Mouse (Mus musculus): ENCODE results near the gene Gm26920. TPM values are rescaled to one million over a fixed set of nuclear protein-coding genes. Genes with fewer than 3 reads are reported as not detected.

The Gm26920 gene
- polyA plus RNA-seq, 1 experiment from 2014 or later: 1.7 TPM

DNA sequence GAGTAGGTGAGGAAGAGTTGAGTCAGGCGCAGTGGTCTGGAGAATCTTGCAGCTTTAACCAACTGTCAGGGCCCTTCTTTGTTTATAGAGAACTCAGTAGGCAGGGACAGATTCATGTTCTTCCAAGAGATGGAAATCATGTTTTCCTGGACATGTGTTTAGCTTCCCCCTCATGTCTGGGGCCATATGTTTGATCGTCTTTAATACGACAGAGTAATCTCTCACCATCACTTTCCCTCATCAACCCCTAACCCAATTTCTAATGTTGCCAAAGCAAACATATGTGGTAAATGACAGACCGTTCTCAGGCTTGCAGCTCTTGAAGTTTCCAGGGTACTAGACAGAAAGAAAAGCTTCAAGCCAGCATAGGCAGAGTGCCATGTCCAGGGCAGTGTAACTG lies 42.1 kb downstream of the Gm26920 start:
- ATAC-seq: no peak
- no peak overlapping the region for H3K27ac ChIP-seq
- H3K4me2 ChIP-seq: no peak overlapping the region

DNA sequence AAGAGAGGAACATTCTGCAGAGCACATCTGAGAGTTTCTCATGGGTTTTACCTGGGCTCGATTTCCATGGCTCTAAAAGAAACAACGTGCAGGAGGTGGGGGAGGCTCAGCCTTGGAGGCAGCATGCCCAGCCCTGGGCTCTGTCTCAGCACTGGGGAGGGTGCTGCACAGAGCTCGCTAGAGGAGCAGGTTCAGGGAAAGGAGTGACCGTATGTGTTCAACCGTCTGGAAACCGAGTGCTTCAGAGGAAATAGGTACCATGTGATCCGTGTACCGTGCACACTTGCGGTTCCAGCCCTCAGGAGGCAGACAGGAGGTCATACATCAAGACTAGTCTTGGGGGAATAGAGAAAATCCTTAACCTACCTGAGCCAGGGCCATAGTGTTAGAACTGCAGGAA lies 45.9 kb downstream of the Gm26920 start:
- Histone ChIP-seq H3K9ac (no peak overlapping the region), H3K9me3 (replicated peaks) (no peaks in the 10 kb centered on the region), H3K36me3 (ENCODE audit: poor library complexity, severe bottlenecking) (peaks cover 9% of the 10 kb centered on the region; the same call in 1 of the 2 replicates), H3K4me1 (no peaks in the 10 kb centered on the region), H3K4me3 (no peak overlapping the region), H3K4me2 (no peak overlapping the region), H3K27me3 (no peaks in the 10 kb centered on the region), H3K27ac (no peak overlapping the region)
- 65% methylated on average over 9 of the region's 9 CpGs for WGBS
- ATAC-seq: no peak

More for the DNA sequence above, 42.1 kb downstream of the Gm26920 start:
- H3K4me1 ChIP-seq: peaks cover 13% of the 10 kb centered on the region
- WGBS: 86% methylated on average over 4 of the region's 4 CpGs
- 0 out of 2 replicates have a peak, but pooled peaks cover 5% of the 10 kb centered on the region for H3K36me3 ChIP-seq (ENCODE audit: poor library complexity, severe bottlenecking)
- no peaks in the 10 kb centered on the region for H3K9me3 ChIP-seq (replicated peaks)
- H3K4me3 ChIP-seq: no peak overlapping the region
- no peak overlapping the region for H3K9ac ChIP-seq
- no peaks in the 10 kb centered on the region for H3K27me3 ChIP-seq

DNA sequence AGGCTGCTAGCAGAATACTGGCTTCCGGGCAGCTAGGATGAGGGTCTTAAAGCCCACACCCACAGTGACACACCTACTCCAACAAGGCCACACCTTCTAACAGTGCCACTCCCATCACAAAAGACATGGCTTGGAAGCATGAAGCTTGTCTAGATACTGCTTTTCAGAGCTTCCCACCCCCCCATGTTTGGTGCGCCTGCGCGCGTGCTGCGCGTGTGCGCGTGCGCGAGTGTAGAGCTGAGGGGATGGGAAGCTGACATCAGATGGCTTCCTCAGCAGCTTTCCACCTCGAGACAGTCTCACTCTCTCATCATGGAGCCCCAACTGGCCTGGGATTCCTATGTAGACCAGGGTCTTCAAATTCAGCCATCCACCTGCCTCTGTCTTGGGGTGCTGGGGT lies 55.9 kb downstream of the Gm26920 start:
- Histone ChIP-seq H3K4me1 (no peaks in the 10 kb centered on the region), H3K36me3 (ENCODE audit: poor library complexity, severe bottlenecking) (peaks cover 30% of the 10 kb centered on the region), H3K9ac (no peak overlapping the region), H3K4me3 (no peak overlapping the region), H3K4me2 (no peak overlapping the region), H3K9me3 (replicated peaks) (no peaks in the 10 kb centered on the region), H3K27me3 (no peaks in the 10 kb centered on the region), H3K27ac (no peak overlapping the region)
- ATAC-seq: no peak
- 94% methylated on average over 12 of the region's 12 CpGs for WGBS

DNA sequence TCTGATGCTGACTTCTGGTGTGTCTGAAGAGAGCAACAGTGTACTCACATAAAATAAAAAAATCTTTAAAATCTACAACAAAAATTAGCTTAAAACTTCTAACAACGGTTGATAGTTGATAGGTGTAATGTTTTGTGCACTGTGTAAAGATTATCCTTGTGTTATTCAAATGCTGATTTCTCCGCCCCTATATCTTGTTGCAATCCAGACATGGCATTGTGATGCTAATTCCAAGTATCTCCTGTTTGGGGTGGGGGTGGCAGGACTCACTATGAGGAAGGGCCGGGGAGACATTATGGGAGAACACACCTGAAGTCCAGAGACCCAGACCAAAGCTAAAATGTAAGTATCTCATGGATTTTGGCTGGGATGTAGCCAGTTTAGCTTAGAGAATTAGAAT lies 58.8 kb downstream of the Gm26920 start:
- no peak for ATAC-seq
- no peaks in the 10 kb centered on the region for H3K4me1 ChIP-seq
- H3K27me3 ChIP-seq: no peaks in the 10 kb centered on the region
- no peak overlapping the region for H3K4me3 ChIP-seq
- 72% methylated on average over 3 of the region's 3 CpGs for WGBS
- H3K9ac ChIP-seq: no peak overlapping the region
- no peaks in the 10 kb centered on the region for H3K9me3 ChIP-seq (replicated peaks)
- no peak overlapping the region for H3K27ac ChIP-seq
- no peak overlapping the region for H3K4me2 ChIP-seq
- H3K36me3 ChIP-seq (ENCODE audit: poor library complexity, severe bottlenecking): peaks cover 15% of the 10 kb centered on the region

DNA sequence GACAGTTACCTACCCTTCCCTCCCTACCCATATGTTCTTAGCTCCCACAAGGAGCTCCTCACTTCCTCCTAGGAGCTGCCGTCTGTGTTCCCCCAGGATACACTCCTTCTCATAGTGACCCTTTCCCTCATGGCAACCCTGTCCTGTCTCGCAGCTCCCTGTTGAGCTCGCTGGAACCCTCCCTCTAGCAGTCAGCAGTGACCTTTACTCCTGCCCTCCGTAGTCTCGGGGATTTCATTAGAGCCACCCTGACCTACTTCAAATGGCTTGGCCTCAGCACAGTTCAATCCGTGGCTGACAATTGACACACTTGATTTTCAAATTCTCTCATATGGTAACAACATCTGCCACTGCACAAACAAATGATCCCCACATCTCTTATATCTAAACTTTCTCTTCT lies 59.5 kb downstream of the Gm26920 start:
- ATAC-seq: no peak
- Histone ChIP-seq H3K36me3 (ENCODE audit: poor library complexity, severe bottlenecking) (peaks cover 18% of the 10 kb centered on the region), H3K9me3 (replicated peaks) (no peaks in the 10 kb centered on the region), H3K9ac (no peak overlapping the region), H3K4me1 (no peaks in the 10 kb centered on the region), H3K27me3 (no peaks in the 10 kb centered on the region), H3K4me3 (no peak overlapping the region), H3K4me2 (no peak overlapping the region), H3K27ac (no peak overlapping the region)
- WGBS: 52% methylated on average over 6 of the region's 6 CpGs

DNA sequence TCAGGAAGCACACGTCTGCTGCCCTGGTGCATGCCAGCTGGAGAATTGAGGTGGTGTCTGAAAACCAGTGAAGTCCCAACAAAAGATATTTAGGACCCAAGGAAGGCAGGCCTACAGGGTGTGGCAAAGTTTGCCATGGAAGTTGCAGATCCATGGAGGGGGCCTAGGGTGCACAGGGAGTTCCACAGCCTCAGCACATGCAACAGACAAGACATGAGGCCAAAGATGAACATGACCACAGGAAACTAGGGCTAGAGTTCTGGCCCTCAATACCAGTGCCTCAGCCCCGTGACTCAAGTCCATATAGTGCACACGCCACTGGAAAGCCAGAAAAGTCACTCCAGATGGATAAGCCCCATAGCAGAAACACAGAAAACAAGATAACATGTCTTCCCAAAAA lies 61.6 kb downstream of the Gm26920 start:
- Histone ChIP-seq H3K4me1 (no peaks in the 10 kb centered on the region), H3K36me3 (ENCODE audit: poor library complexity, severe bottlenecking) (peaks cover 37% of the 10 kb centered on the region), H3K27me3 (no peaks in the 10 kb centered on the region), H3K4me2 (no peak overlapping the region), H3K9ac (no peak overlapping the region), H3K27ac (no peak overlapping the region), H3K4me3 (no peak overlapping the region), H3K9me3 (replicated peaks) (no peaks in the 10 kb centered on the region)
- 83% methylated on average over 3 of the region's 3 CpGs for WGBS
- ATAC-seq: no peak

DNA sequence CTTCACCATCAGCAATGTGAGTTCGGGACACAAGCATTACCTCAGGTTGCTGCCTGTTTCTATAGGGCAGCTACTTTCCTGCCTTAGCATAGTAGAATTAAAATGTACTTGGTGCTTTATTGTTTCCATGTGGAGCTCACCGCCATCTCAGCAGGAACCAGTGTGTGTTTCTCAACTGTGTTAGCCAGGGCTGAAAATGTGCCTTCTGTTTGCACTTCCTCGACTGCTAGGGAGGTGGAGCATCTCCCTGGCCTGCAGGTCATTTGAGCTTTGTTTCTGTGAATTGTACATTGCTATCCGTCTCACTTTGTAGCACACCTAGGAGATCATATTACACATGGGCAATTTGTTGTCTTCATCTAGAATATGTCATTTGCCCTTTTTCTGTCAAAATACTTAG lies 62.9 kb downstream of the Gm26920 start:
- WGBS: 75% methylated on average over 4 of the region's 4 CpGs

DNA sequence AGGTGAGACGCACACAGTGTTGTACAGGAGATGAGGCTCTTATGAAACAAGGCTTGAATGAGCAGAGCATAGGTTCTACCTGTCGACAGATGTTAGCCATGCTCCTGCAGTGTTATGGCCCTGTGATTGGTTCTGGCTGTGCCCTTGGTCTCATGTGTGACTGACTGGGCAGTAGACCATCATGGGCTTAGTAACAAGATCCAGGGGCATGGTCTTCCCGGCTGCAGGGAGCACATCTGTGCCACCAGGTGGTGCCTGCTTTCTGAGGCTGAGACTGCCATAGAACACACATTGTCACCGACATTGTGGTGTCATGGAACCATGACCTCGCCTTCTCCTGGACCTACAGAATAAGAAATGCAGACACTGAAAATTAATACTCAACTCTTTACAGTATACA lies 64.9 kb downstream of the Gm26920 start:
- H3K9me3 ChIP-seq (replicated peaks): no peaks in the 10 kb centered on the region
- H3K4me2 ChIP-seq: no peak overlapping the region
- H3K27ac ChIP-seq: no peak overlapping the region
- H3K4me1 ChIP-seq: no peaks in the 10 kb centered on the region
- H3K27me3 ChIP-seq: no peaks in the 10 kb centered on the region
- no peak for ATAC-seq
- H3K9ac ChIP-seq: no peak overlapping the region
- peaks cover 63% of the 10 kb centered on the region for H3K36me3 ChIP-seq (ENCODE audit: poor library complexity, severe bottlenecking)
- WGBS: 81% methylated on average over 5 of the region's 5 CpGs
- no peak overlapping the region for H3K4me3 ChIP-seq

More for the DNA sequence above, 62.9 kb downstream of the Gm26920 start:
- Histone ChIP-seq H3K9me3 (replicated peaks) (no peaks in the 10 kb centered on the region), H3K4me3 (no peak overlapping the region), H3K36me3 (ENCODE audit: poor library complexity, severe bottlenecking) (peaks cover 50% of the 10 kb centered on the region), H3K27me3 (no peaks in the 10 kb centered on the region), H3K4me2 (no peak overlapping the region), H3K9ac (no peak overlapping the region), H3K27ac (no peak overlapping the region), H3K4me1 (no peaks in the 10 kb centered on the region)
- no peak for ATAC-seq

DNA sequence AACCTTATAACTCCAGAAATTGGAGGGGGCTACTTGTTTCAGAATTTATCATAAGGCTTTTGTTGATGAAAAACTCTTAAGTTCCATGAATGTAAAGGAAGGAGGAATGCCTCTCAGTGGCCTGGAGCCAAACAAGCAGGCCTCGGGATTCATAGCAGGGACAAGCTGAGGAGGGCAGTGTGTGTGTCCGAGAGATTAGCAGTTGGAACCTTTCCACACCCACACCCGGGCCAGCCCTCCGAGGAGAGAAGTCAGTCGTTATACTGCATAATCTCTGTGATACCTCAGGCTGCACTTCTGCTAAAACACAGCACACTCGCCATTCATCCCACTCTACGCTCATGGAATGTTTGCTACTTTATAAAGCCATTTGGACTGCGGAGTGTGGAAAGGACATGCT lies 66.4 kb downstream of the Gm26920 start:
- no peaks in the 10 kb centered on the region for H3K9me3 ChIP-seq (replicated peaks)
- no peaks in the 10 kb centered on the region for H3K27me3 ChIP-seq
- H3K4me1 ChIP-seq: no peaks in the 10 kb centered on the region
- no peak overlapping the region for H3K9ac ChIP-seq
- no peak for ATAC-seq
- no peak overlapping the region for H3K4me3 ChIP-seq
- 94% methylated on average over 8 of the region's 8 CpGs for WGBS
- no peak overlapping the region for H3K27ac ChIP-seq
- H3K36me3 ChIP-seq (ENCODE audit: poor library complexity, severe bottlenecking): peaks cover 76% of the 10 kb centered on the region
- no peak overlapping the region for H3K4me2 ChIP-seq

DNA sequence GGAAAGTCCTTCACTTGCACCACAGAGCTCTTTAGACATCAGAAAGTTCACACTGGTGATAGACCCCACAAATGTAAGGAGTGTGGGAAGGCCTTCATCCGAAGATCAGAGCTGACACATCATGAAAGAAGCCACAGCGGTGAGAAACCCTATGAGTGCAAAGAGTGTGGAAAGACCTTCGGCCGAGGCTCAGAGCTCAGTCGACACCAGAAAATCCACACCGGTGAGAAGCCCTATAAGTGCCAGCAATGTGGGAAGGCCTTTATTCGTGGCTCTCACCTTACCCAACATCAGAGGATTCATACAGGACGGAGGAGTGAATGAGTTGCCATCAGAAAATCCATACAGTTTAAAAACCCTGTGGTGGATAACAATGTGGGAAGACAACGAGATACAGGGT lies 66.9 kb downstream of the Gm26920 start:
- H3K27ac ChIP-seq: no peak overlapping the region
- no peak for ATAC-seq
- no peak overlapping the region for H3K4me3 ChIP-seq
- peaks cover 78% of the 10 kb centered on the region for H3K36me3 ChIP-seq (ENCODE audit: poor library complexity, severe bottlenecking)
- H3K4me2 ChIP-seq: no peak overlapping the region
- no peaks in the 10 kb centered on the region for H3K9me3 ChIP-seq (replicated peaks)
- WGBS: 96% methylated on average over 9 of the region's 9 CpGs
- no peak overlapping the region for H3K9ac ChIP-seq
- no peaks in the 10 kb centered on the region for H3K27me3 ChIP-seq
- no peaks in the 10 kb centered on the region for H3K4me1 ChIP-seq

DNA sequence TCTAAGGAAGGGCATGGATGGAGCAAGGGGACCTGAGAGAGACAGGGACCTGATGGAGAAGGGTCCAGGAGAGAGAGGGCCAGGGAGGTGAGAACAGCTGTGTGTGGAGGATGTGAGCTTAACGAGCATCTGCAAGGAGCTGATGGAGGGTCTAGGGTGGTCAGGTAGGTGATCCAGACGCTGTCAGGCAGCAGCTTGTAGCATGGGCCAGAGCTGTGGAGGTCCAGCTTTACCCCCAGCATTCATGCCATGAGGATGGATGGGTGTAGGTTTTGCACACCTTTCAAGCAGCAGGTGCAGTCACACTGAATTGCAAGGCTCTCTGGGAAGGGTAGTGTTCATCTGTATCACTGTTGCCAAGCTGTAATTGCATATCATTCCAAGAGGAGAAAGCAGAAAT lies 70.7 kb downstream of the Gm26920 start:
- 84% methylated on average over 2 of the region's 2 CpGs for WGBS
- Histone ChIP-seq H3K27me3 (no peaks in the 10 kb centered on the region), H3K9me3 (replicated peaks) (no peaks in the 10 kb centered on the region), H3K27ac (no peak overlapping the region), H3K4me1 (no peaks in the 10 kb centered on the region), H3K9ac (no peak overlapping the region), H3K4me3 (no peak overlapping the region), H3K36me3 (ENCODE audit: poor library complexity, severe bottlenecking) (peaks cover 88% of the 10 kb centered on the region), H3K4me2 (no peak overlapping the region)
- ATAC-seq: no peak

DNA sequence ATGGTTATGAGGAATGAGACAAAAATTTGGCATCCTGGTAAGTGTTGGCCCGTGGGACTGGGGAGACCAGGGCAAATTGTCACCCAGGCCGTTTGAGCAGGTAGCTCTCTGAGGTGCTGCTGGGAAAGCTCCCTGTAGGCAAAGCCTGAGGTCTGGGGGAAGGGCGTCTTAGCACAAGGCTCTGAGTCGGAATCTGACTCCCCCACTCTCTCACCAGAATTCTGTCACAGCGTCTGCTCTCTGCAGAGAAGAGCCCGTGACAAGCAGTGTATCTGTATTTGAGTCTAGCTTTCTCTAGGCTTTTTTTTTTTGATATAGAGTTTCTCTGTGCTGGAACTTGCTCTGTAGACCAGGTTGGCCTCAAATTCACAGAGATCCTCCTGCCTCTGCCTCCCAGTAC lies 73.0 kb downstream of the Gm26920 start:
- Histone ChIP-seq H3K4me3 (no peak overlapping the region), H3K4me2 (no peak overlapping the region), H3K27me3 (no peaks in the 10 kb centered on the region), H3K9ac (no peak overlapping the region), H3K4me1 (no peaks in the 10 kb centered on the region), H3K27ac (no peak overlapping the region), H3K36me3 (ENCODE audit: poor library complexity, severe bottlenecking) (peaks cover 76% of the 10 kb centered on the region), H3K9me3 (replicated peaks) (no peaks in the 10 kb centered on the region)
- 90% methylated on average over 6 of the region's 6 CpGs for WGBS
- no peak for ATAC-seq

DNA sequence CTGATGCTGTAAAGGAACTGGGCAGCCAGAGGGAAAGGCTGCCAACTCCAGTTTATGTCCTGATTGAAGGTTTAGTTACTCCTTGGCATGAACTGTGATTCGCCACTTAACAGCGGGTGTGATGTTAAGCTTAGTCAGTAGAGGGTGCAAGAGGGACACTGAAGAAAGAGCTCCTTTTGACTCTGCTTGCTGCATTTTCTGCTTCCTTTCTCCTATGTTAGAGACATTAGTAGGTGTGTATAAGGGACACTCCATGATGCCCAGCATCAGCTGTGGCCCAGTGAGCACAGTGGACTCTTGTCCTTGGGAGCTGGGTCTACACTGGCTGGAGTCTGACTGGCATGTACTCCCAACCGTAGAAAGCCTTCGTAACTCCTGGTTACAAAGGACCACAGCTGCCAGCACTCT lies 77.2 kb downstream of the Gm26920 start:
- Histone ChIP-seq H3K27me3 (no peaks in the 10 kb centered on the region), H3K27ac (no peak overlapping the region), H3K4me3 (no peak overlapping the region), H3K4me2 (no peak overlapping the region), H3K36me3 (ENCODE audit: poor library complexity, severe bottlenecking) (peaks cover 48% of the 10 kb centered on the region), H3K9me3 (replicated peaks) (no peaks in the 10 kb centered on the region), H3K4me1 (peaks cover 26% of the 10 kb centered on the region; the same call in 1 of the 2 replicates), H3K9ac (no peak overlapping the region)
- 81% methylated on average over 4 of the region's 4 CpGs for WGBS
- peak; percentile 62 for ATAC-seq

All from forebrain, embryonic 13.5 days (tissue).